Mouse (Mus musculus): ENCODE measurements around the gene Ckmt2.

The Ckmt2 gene

GRCm38 (mm10) chr13:91873734-91874329, 2.9 kb downstream of the Ckmt2 start:
- DNase-seq (ENCODE audit: low read depth, low spot score) = no peak

- no peak for DNase-seq (ENCODE audit: low read depth, low spot score)
These were observed 8.1 kb downstream of the Ckmt2 start for GRCm38 (mm10) chr13:91868577-91868976.

GRCm38 (mm10) chr13:91858835-91859234, 17.9 kb downstream of the Ckmt2 start:
- no peak for DNase-seq (ENCODE audit: low read depth, low spot score)

GRCm38 (mm10) chr13:91857427-91857826, 19.3 kb downstream of the Ckmt2 start:
- no peak for DNase-seq (ENCODE audit: low read depth, low spot score)

- DNase-seq (ENCODE audit: low read depth, low spot score) = no peak
These were observed 22.3 kb downstream of the Ckmt2 start for GRCm38 (mm10) chr13:91854412-91854811.

GRCm38 (mm10) chr13:91827876-91828275, 48.8 kb downstream of the Ckmt2 start:
- DNase-seq (ENCODE audit: low read depth, low spot score) = no peak

GRCm38 (mm10) chr13:91826066-91826465, 50.6 kb downstream of the Ckmt2 start:
- no peak for DNase-seq (ENCODE audit: low read depth, low spot score)

GRCm38 (mm10) chr13:91824845-91825550, 51.7 kb downstream of the Ckmt2 start:
- DNase-seq (ENCODE audit: low read depth, low spot score) = no peak

GRCm38 (mm10) chr13:91823735-91824134, 53.0 kb downstream of the Ckmt2 start:
- no peak for DNase-seq (ENCODE audit: low read depth, low spot score)

GRCm38 (mm10) chr13:91814670-91815069, 62.0 kb downstream of the Ckmt2 start:
- no peak for DNase-seq (ENCODE audit: low read depth, low spot score)

GRCm38 (mm10) chr13:91809476-91809875, 67.2 kb downstream of the Ckmt2 start:
- DNase-seq (ENCODE audit: low read depth, low spot score) = no peak

- DNase-seq (ENCODE audit: low read depth, low spot score) = no peak
These were observed 68.7 kb downstream of the Ckmt2 start for GRCm38 (mm10) chr13:91807874-91808575.

GRCm38 (mm10) chr13:91807155-91807839, 69.4 kb downstream of the Ckmt2 start, which contains the start of gene Zcchc9:
Gene Zcchc9, minus strand, starts transcription at chr13:91807705.
- DNase-seq (ENCODE audit: low read depth, low spot score) = peak; percentile 76

All from c-Kit-negative CD71-positive TER-119-positive erythroid progenitor cells, embryonic 14.5 days (primary cell).